Mouse (Mus musculus) bone marrow, adult 2 months (tissue): ENCODE data around the gene R3hdm2. TPM values are rescaled to one million over a fixed set of nuclear protein-coding genes. Genes with fewer than 3 reads are reported as not detected.

ENCODE experiments used
- H3K27ac ChIP-seq: fragments of 200-500 bp; 2 replicates; pipeline ENCODE4 v1.5.1; 2012; ENCODE audit warnings: low read depth, mild to moderate bottlenecking, control low read depth, inconsistent platforms, low read length; ENCODE audit not compliant: control insufficient read depth, poor library complexity, insufficient read depth
- H3K4me1 ChIP-seq: fragments of 200-500 bp; 2 replicates; pipeline ENCODE4 v1.6.1; 2011; ENCODE audit warnings: low read length; ENCODE audit not compliant: control insufficient read depth, insufficient read depth
- H3K4me3 ChIP-seq: fragments of 200-500 bp; replicated peaks from 2 replicates; pipeline ENCODE3; 2011; ENCODE audit warnings: mild to moderate bottlenecking, low read depth, low read length, control low read depth; ENCODE audit not compliant: control insufficient read depth
- CTCF ChIP-seq: fragments of 200-500 bp; IDR thresholded peaks from 2 replicates; pipeline ENCODE4 v1.5.1; 2011; ENCODE audit warnings: low read length, control low read depth; ENCODE audit not compliant: control insufficient read depth, insufficient read depth
- POLR2A ChIP-seq: fragments of 200-500 bp; IDR thresholded peaks from 2 replicates; pipeline ENCODE4 v1.6.1; 2011; ENCODE audit warnings: low read depth, mild to moderate bottlenecking, control low read depth, low read length, borderline replicate concordance; ENCODE audit not compliant: control insufficient read depth
- WGBS: fragments of 180-500 bp; shearing (Covaris S2); methylation state at CpG from one replicate; pipeline ENCODE4 v1.1.7; 2018; 5-methylcytosine and 5-hydroxymethylcytosine counted together
- polyA plus RNA-seq: library from polyadenylated mRNA; stranded (reverse); fragments of >200 nt; gene quantifications from 2 replicates; pipeline ENCODE4 v1.2.4, GENCODE M21; 2011; ENCODE audit warnings: low replicate concordance; ENCODE audit not compliant: missing spikeins, insufficient read depth, insufficient read length

The R3hdm2 gene
- polyA plus RNA-seq, 1 experiment, result 144 TPM

DNA sequence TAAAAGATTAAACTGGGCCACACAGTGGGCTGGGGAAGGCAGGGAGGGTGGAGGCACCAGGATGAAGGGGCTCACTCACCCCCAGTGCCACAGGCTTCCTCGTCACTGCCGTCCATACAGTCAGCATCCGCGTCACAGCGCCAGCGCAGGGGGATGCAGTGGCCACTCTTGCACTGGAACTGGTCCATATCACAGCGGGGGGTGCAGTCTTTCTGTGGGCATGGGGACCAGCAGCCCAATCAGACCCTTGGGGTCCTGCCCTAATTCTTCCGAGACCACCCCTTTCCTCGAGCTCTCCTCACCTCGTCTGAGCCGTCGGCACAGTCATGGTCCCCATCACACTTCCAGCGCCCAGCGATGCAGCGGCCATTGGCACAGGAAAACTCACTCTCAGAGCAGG, 168.1 kb downstream of the R3hdm2 start:
- 87% methylated on average over 15 of the region's 15 CpGs for WGBS
- TF ChIP-seq CTCF (no peak), POLR2A (no peak)
- H3K27ac ChIP-seq, result no peak overlapping the region
- H3K4me1 ChIP-seq, result no peaks in the 10 kb centered on the region
- no peak overlapping the region for H3K4me3 ChIP-seq

Other genes starting within 250 kb of the R3hdm2 start
- gene B4galnt1, start 215.1 kb upstream of the R3hdm2 start, polyA plus RNA-seq, result 26.4 and 54.8 TPM in 2 replicates
- gene Slc26a10, start 199.7 kb upstream of the R3hdm2 start, polyA plus RNA-seq, result not detected in 2 replicates
- gene Arhgef25, start 190.2 kb upstream of the R3hdm2 start, polyA plus RNA-seq, result 9.9 and 25.0 TPM in 2 replicates
- 58.4 and 78.7 TPM in 2 replicates for gene Dtx3, start 184.6 kb upstream of the R3hdm2 start, polyA plus RNA-seq
- 18.1 and 24.9 TPM in 2 replicates for gene Pip4k2c, start 168.7 kb upstream of the R3hdm2 start, polyA plus RNA-seq
- gene Kif5a, start 117.0 kb upstream of the R3hdm2 start, polyA plus RNA-seq, result 1.7 and 2.3 TPM in 2 replicates
- 68.6 and 115 TPM in 2 replicates for gene Dctn2, start 114.0 kb upstream of the R3hdm2 start, polyA plus RNA-seq
- 75.9 and 131 TPM in 2 replicates for gene Mbd6, start 91.3 kb upstream of the R3hdm2 start, polyA plus RNA-seq
- 41.6 and 85.0 TPM in 2 replicates for gene Mars, start 68.5 kb upstream of the R3hdm2 start, polyA plus RNA-seq
- gene Arhgap9, start 58.4 kb upstream of the R3hdm2 start, polyA plus RNA-seq, result 30.1 and 77.2 TPM in 2 replicates
- 2.2 TPM in 1 of 2 replicates, not detected in the other for gene Gli1, start 38.4 kb upstream of the R3hdm2 start, polyA plus RNA-seq
- gene Inhbe, start 25.9 kb upstream of the R3hdm2 start, polyA plus RNA-seq, result 0.27 TPM in 1 of 2 replicates, not detected in the other
- 0.52 TPM in 1 of 2 replicates, not detected in the other for gene Inhbc, start 9.9 kb upstream of the R3hdm2 start, polyA plus RNA-seq
- 2.4 and 5.0 TPM in 2 replicates for gene Stac3, start 121.4 kb downstream of the R3hdm2 start, polyA plus RNA-seq
- not detected in 2 replicates for gene Ndufa4l2, start 134.6 kb downstream of the R3hdm2 start, polyA plus RNA-seq
- gene Shmt2, start 142.1 kb downstream of the R3hdm2 start, polyA plus RNA-seq, result 36.7 and 39.9 TPM in 2 replicates
- gene Nxph4, start 154.2 kb downstream of the R3hdm2 start, polyA plus RNA-seq, result not detected in 2 replicates
- 23.5 and 48.3 TPM in 2 replicates for gene Lrp1, start 240.8 kb downstream of the R3hdm2 start, polyA plus RNA-seq